Mouse (Mus musculus) kidney, adult 2 months (tissue): ENCODE results near the gene Ets1.

Source experiments
- CTCF ChIP-seq: fragments of 200-500 bp; conservative IDR thresholded peaks from 2 replicates; pipeline ENCODE4 v1.5.1; 2011; ENCODE audit warnings: low read depth, mild to moderate bottlenecking, control low read depth, low read length, moderate library complexity, mixed read lengths; ENCODE audit not compliant: insufficient read depth, insufficient read length
- POLR2A ChIP-seq: fragments of 200-500 bp; IDR thresholded peaks from one replicate; pipeline ENCODE4 v1.6.1; 2011; ENCODE audit warnings: low read depth, low read length, control low read depth

DNA sequence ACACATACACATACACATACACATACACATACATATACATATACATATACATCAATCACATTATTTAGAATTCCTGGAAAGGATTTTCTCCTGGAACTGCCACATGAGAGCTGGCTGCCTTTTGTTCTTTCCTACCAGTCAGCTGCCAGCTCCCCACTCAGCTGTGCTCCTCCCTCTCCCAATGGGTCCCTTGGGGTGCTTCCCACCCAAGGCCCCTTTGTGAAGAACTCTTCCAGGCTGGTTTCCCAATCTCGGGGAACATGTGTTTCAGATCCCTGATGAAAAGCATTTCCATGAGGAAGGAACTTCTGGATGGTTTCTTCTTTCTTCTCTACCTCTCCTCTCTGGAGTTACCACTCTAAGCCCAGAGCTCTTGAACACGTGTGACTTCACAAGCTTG, 52.3 kb downstream of the Ets1 start:
- no peak for TF ChIP-seq POLR2A
- TF ChIP-seq CTCF, result no peak
